Mouse (Mus musculus) limb, embryonic 14.5 days (tissue): ENCODE results near the gene Fndc3b. TPM values are rescaled to one million over a fixed set of nuclear protein-coding genes. Genes with fewer than 3 reads are reported as not detected.

ENCODE experiments used
- ATAC-seq: fragments of 200-750 bp; cut with Nextera tagmentation; 2 replicates; pipeline ENCODE4 v1.8.0; 2017; ENCODE audit warnings: low read depth, moderate number of reproducible peaks, moderate TSS enrichment; ENCODE audit not compliant: low FRiP score
- DNase-seq: peaks from one replicate; pipeline ENCODE4 v3.0.0-alpha.2; 2015; ENCODE audit warnings: low spot score
- H3K27ac ChIP-seq: fragments of 300-500 bp; sonication (generic); replicated peaks from 2 replicates; pipeline ENCODE4 v1.5.1; 2014; ENCODE audit warnings: low read depth, mild to moderate bottlenecking, low read length, moderate library complexity, mixed read lengths
- H3K27me3 ChIP-seq: fragments of 300-500 bp; sonication (generic); 2 replicates; pipeline ENCODE4 v1.6.1; 2014; ENCODE audit warnings: low read length, mixed read lengths; ENCODE audit not compliant: control insufficient read depth, insufficient read depth
- H3K36me3 ChIP-seq: fragments of 300-500 bp; sonication (generic); 2 replicates; pipeline ENCODE4 v1.6.1; 2014; ENCODE audit warnings: mild to moderate bottlenecking, low read length, moderate library complexity, mixed read lengths; ENCODE audit not compliant: control insufficient read depth, insufficient read depth
- H3K4me1 ChIP-seq: fragments of 300-500 bp; sonication (generic); 2 replicates; pipeline ENCODE4 v1.6.1; 2014; ENCODE audit warnings: antibody characterized with exemption, low read length, mixed read lengths; ENCODE audit not compliant: control insufficient read depth, insufficient read depth
- H3K4me2 ChIP-seq: fragments of 300-500 bp; sonication (generic); replicated peaks from 2 replicates; pipeline ENCODE4 v1.6.1; 2014; ENCODE audit warnings: low read depth, mild to moderate bottlenecking, low read length, moderate library complexity; ENCODE audit not compliant: severe bottlenecking
- H3K4me3 ChIP-seq: fragments of 300-500 bp; sonication (generic); replicated peaks from 2 replicates; pipeline ENCODE4 v1.5.1; 2014; ENCODE audit warnings: low read length
- H3K9ac ChIP-seq: fragments of 300-500 bp; sonication (generic); 2 replicates; pipeline ENCODE4 v1.6.1; 2014; ENCODE audit warnings: mild to moderate bottlenecking, low read depth, low read length, moderate library complexity; ENCODE audit not compliant: severe bottlenecking
- H3K9me3 ChIP-seq: fragments of 300-500 bp; sonication (generic); 2 replicates; pipeline ENCODE4 v1.6.1; 2016; ENCODE audit warnings: low read length; ENCODE audit not compliant: control insufficient read depth
- POLR2A ChIP-seq: fragments of 200-500 bp; IDR thresholded peaks from 2 replicates; pipeline ENCODE4 v1.8.0; 2012; ENCODE audit warnings: inconsistent platforms, mild to moderate bottlenecking, moderate library complexity, borderline replicate concordance; ENCODE audit not compliant: insufficient read depth, insufficient read length; ENCODE audit errors: extremely low read depth
- WGBS: fragments of 180-500 bp; shearing (Covaris S2); extraction: QIAGEN DNeasy Blood & Tissue Kit; methylation state at CpG from one replicate; pipeline ENCODE4 v1.1.7; 2014; 5-methylcytosine and 5-hydroxymethylcytosine counted together
- polyA plus RNA-seq, 2 experiments: library from polyadenylated mRNA; depleted of rRNA in 1 of 2; stranded (reverse) in 1 of 2; unstranded in 1 of 2; fragments of >200 nt; fragmentation: Nextera tagmentation in 1 of 2; extraction: Ambion mirVana in 1 of 2; gene quantifications; 2 replicates each; pipeline versions ENCODE4 v1.2.1 to v1.2.3; 2012 to 2014

Gene Fndc3b
- polyA plus RNA-seq, 2 experiments = 39.6 to 41.3 TPM

DNA sequence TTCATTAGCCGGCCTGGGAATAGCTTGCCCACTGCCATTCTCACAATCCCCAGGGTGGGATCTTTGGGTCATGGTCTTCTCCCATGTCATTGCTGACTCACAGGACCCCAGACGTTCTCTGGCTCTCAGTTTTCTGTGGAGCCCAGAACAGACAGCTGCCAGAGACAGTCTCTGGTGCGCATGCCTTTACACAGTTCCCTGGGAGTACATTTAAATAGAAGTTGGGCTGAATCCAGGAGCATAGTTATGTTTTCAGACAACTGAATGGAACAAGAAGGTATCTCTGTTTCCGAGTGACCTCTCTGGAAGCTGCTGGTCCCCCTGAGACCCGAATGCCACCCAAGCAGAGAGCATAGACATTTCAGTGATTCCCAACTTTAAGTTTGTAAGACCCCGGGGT is 221.6 kb downstream of the Fndc3b start:
- no peak overlapping the region for H3K27ac ChIP-seq
- WGBS = 75% methylated on average over 6 of the region's 6 CpGs
- no peaks in the 10 kb centered on the region for H3K9me3 ChIP-seq
- DNase-seq (no peak), ATAC-seq (no peak)
- TF ChIP-seq POLR2A = no peak
- H3K36me3 ChIP-seq = peaks cover 69% of the 10 kb centered on the region
- no peak overlapping the region for H3K4me2 ChIP-seq
- no peak overlapping the region for H3K9ac ChIP-seq
- no peak overlapping the region for H3K4me3 ChIP-seq
- H3K4me1 ChIP-seq = no peaks in the 10 kb centered on the region
- no peaks in the 10 kb centered on the region for H3K27me3 ChIP-seq

DNA sequence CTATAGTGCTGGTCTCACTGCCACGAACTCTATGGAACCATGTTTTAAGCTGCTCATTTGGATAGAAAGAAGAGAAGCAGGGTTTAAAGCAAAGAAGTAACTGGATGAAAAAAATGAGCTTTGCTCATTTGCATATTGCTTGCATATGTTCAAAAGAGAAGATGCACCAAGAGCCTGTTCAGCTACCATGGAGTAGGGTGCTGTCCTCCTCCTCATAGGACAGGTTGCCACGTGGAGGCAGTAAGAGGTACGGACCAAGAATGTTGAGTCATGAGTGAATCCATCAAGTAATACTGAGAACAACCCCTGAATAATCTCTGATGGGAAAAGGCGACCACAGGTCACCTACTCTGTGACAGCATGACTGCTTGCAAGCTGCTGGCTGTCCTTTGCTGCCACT is 226.0 kb downstream of the Fndc3b start:
- Histone ChIP-seq H3K36me3 (peaks cover 60% of the 10 kb centered on the region), H3K4me3 (no peak overlapping the region), H3K27me3 (no peaks in the 10 kb centered on the region), H3K27ac (no peak overlapping the region), H3K4me1 (no peaks in the 10 kb centered on the region), H3K9me3 (no peaks in the 10 kb centered on the region), H3K9ac (no peak overlapping the region), H3K4me2 (no peak overlapping the region)
- DNase-seq = no peak
- no peak for ATAC-seq
- no peak for TF ChIP-seq POLR2A
- WGBS = 89% methylated on average over 4 of the region's 4 CpGs

DNA sequence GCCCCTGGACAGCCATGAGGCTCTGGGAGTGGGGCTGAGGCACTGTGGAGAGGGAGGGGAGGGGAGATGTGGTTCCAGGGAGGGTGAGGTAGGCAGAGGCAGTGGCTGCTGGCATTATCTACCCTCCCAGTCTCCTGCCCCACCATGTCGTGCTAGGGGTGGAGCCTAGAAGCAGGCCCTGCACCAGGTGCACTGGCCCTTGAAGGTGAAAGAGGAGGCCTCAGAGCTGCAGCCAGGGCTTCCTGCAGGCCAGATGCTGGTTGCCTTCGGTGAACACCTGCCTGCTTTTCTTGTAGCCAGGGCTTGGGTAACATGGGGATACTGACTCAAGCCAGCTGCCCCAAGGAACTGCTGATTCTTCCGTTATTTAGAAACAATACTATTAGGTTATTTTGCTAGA is 226.4 kb downstream of the Fndc3b start:
- Histone ChIP-seq H3K27me3 (no peaks in the 10 kb centered on the region), H3K9me3 (no peaks in the 10 kb centered on the region), H3K27ac (no peak overlapping the region), H3K4me2 (no peak overlapping the region), H3K36me3 (peaks cover 59% of the 10 kb centered on the region), H3K9ac (no peak overlapping the region), H3K4me3 (no peak overlapping the region), H3K4me1 (peaks cover 2% of the 10 kb centered on the region; the same call in 1 of the 2 replicates)
- DNase-seq (no peak), ATAC-seq (no peak)
- 70% methylated on average over 3 of the region's 3 CpGs for WGBS
- no peak for TF ChIP-seq POLR2A

GRCm38 (mm10) chr3:27483762-27484161 is 227.3 kb downstream of the Fndc3b start:
- WGBS = 89% methylated on average over 10 of the region's 10 CpGs
- Histone ChIP-seq H3K4me1 (peaks cover 12% of the 10 kb centered on the region), H3K9ac (no peak overlapping the region), H3K36me3 (peaks cover 58% of the 10 kb centered on the region), H3K27me3 (no peaks in the 10 kb centered on the region), H3K9me3 (no peaks in the 10 kb centered on the region), H3K4me3 (no peak overlapping the region), H3K27ac (no peak overlapping the region), H3K4me2 (no peak overlapping the region)
- no peak for TF ChIP-seq POLR2A
- no peak for DNase-seq
- no peak for ATAC-seq

DNA sequence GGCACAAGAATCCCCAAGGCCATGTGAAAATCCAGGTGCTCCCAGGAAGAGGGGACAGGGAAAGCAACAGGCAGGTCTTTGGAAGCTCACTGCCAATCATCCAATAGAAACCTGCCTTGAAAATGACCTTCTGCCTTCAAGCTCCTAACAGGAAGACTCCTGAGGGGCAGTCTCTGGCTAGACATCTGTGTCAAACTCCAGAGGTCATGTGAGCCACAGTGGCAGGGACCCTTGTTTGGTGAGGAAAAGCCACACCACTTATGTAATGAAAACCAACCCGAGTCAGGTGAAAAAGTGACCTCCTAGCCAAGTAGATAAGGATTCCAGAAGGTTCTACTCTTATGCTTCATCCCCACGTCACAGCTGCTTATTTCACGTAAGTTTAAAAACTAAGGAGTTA is 227.8 kb downstream of the Fndc3b start:
- no peak for ATAC-seq

DNA sequence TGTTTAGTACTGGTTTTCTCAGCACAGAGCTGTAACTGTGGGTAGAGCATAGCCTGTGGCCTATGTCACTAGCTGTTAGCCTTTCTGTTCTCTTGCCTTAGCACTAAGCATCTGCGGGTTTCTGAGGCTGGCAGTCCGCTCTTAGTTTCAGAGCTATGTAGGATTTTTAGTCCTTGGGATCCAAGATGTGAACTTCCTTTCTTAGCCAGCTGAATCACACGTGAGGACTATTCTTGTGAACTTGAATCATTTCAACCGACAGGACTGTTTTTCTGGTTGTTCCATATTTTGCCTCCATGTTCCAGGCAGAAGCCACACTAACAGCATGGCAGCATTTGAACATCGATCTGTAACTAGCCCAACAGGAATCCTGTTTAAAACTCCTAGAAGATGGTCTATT is 229.4 kb downstream of the Fndc3b start:
- ATAC-seq (no peak), DNase-seq (no peak)
- no peak for TF ChIP-seq POLR2A
- no peak overlapping the region for H3K4me2 ChIP-seq
- no peak overlapping the region for H3K9ac ChIP-seq
- H3K4me3 ChIP-seq = no peak overlapping the region
- no peaks in the 10 kb centered on the region for H3K27me3 ChIP-seq
- WGBS = 90% methylated on average over 5 of the region's 5 CpGs
- H3K4me1 ChIP-seq = peaks cover 13% of the 10 kb centered on the region
- peaks cover 50% of the 10 kb centered on the region for H3K36me3 ChIP-seq
- H3K27ac ChIP-seq = no peak overlapping the region
- no peaks in the 10 kb centered on the region for H3K9me3 ChIP-seq

More for the DNA sequence above, 227.8 kb downstream of the Fndc3b start:
- Histone ChIP-seq H3K4me2 (no peak overlapping the region), H3K4me3 (no peak overlapping the region), H3K4me1 (peaks cover 13% of the 10 kb centered on the region), H3K9me3 (no peaks in the 10 kb centered on the region), H3K27ac (no peak overlapping the region), H3K36me3 (peaks cover 62% of the 10 kb centered on the region), H3K27me3 (no peaks in the 10 kb centered on the region), H3K9ac (no peak overlapping the region)
- TF ChIP-seq POLR2A = no peak
- no peak for DNase-seq
- WGBS = 91% methylated on average over 3 of the region's 3 CpGs
